Mouse (Mus musculus): ENCODE data around the gene Zfp334.

GRCm38 (mm10) chr2:165380050-165380449, 8.0 kb downstream of the Zfp334 start:
- no peak for TF ChIP-seq CTCF (IDR thresholded peaks at IDR 0.05; ENCODE audit: insufficient read depth, low read depth, low read length)
- TF ChIP-seq POLR2A (IDR thresholded peaks at IDR 0.05; ENCODE audit: insufficient read depth, low read depth, low read length) = no peak

Measured in olfactory bulb, adult 2 months (tissue).